ENCODE assay signal across 8 mouse cellular contexts in genomic region chr14:121589097-121589725, GRCm38 (mm10).
A peak's percentile ranks its signal among the peaks of the same experiment; 100 is the strongest.
DNase-seq lines count a peak whose midpoint lies in the region; ATAC-seq and TF ChIP-seq lines count a peak whose summit lies in the region.

No protein-coding gene starts in this region.

- 54% methylated on average over 10 of the region's 10 CpGs for WGBS in forebrain, embryonic 13.5 days

- peak; percentile 63 for DNase-seq in G1E (ENCODE audit: low spot score)
- peak; percentile 29 for DNase-seq in c-Kit-positive CD71-positive TER-119-positive erythroid progenitor cells, embryonic 14.5 days (ENCODE audit: low spot score)
- DNase-seq in heart, postnatal 25 days (ENCODE audit: low spot score) = peak; percentile 26
- peak; percentile 85 to 87 for DNase-seq in kidney, postnatal 4 days
- peak; percentile 86 for DNase-seq in lung, postnatal 10 days
- peak; percentile 88 for DNase-seq in retina, embryonic 14.5 days (ENCODE audit: low spot score)
- peak; percentile 48 to 49 for DNase-seq in thymus, postnatal 36 days

- peak; percentile 59 for ATAC-seq in G1E (ENCODE audit: extremely low read depth, insufficient number of reproducible peaks, low FRiP score, poor library complexity, severe bottlenecking)
- peak; percentile 67 for ATAC-seq in forebrain, embryonic 13.5 days

- H3K4me3 ChIP-seq in G1E (ENCODE audit: low read depth, low read length) = no peak overlapping the region
- H3K4me3 ChIP-seq in forebrain, embryonic 13.5 days = no peak overlapping the region

- peaks cover 4% of the 10 kb centered on the region; the same call in 1 of the 2 replicates for H3K4me1 ChIP-seq in G1E (ENCODE audit: insufficient read depth, low read depth, low read length)
- peaks cover 4% of the 10 kb centered on the region for H3K4me1 ChIP-seq in forebrain, embryonic 13.5 days

- no peaks in the 10 kb centered on the region; the same call in 1 of the 2 replicates for H3K27me3 ChIP-seq in G1E (ENCODE audit: insufficient read depth, low read length)
- no peaks in the 10 kb centered on the region for H3K27me3 ChIP-seq in forebrain, embryonic 13.5 days

- H3K9ac ChIP-seq in forebrain, embryonic 13.5 days = no peak overlapping the region

- no peak overlapping the region for H3K4me2 ChIP-seq in forebrain, embryonic 13.5 days

- peak; percentile 67 for TF ChIP-seq CTCF in G1E (IDR thresholded peaks at IDR 0.05; ENCODE audit: low read depth, low read length)

- no peaks in the 10 kb centered on the region for H3K9me3 ChIP-seq in G1E (replicated peaks)
- H3K9me3 ChIP-seq in forebrain, embryonic 13.5 days (replicated peaks) = no peaks in the 10 kb centered on the region

- no peak overlapping the region for H3K27ac ChIP-seq in forebrain, embryonic 13.5 days

- peaks cover 25% of the 10 kb centered on the region for H3K36me3 ChIP-seq in G1E (replicated peaks)
- H3K36me3 ChIP-seq in forebrain, embryonic 13.5 days (ENCODE audit: poor library complexity, severe bottlenecking) = no peaks in the 10 kb centered on the region

- intact Hi-C loops in heart, postnatal 25 days (cut with DNase I) = loop anchor here (5.0 to 10.0 kb wide), 2 partner anchors 213 to 314 kb away; no protein-coding TSS in a partner anchor

Comparison
In these comparisons a context has a peak if more than half of its experiments do, and no peak if none do; other contexts are left out.
1. DNase-seq: peak in every context shown above with its lines; median percentile 88 in retina, embryonic 14.5 days; 86 in kidney, postnatal 4 days; 86 in lung, postnatal 10 days; 63 in G1E; 48 in thymus, postnatal 36 days; 29 in c-Kit-positive CD71-positive TER-119-positive erythroid progenitor cells, embryonic 14.5 days; 26 in heart, postnatal 25 days.